Mouse (Mus musculus) thymus, postnatal 4 days (tissue): ENCODE data around the gene Cdh23.

ENCODE experiments used
- DNase-seq: peaks from one replicate; pipeline ENCODE4 v3.0.0; 2021

The Cdh23 gene

DNA sequence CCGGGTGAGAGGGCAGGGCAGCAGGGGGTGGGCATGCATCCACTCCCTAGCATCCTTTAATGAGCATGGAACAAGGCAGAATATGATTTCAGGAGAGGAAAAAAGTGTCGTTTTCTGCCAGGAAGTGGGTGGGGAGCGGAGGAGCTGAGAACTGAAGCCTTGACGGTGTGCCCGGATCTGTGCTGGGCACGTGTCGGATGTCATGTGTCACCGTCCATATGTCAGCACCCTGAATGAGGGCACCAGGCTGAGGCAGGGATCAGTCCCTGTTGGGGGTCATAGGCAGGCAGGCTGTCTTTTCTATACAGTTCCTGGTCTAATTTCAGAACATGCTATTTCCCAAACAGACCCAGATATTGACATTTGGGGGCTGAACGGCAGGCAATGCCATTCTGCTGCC, 61.9 kb downstream of the Cdh23 start:
- no peak for DNase-seq

DNA sequence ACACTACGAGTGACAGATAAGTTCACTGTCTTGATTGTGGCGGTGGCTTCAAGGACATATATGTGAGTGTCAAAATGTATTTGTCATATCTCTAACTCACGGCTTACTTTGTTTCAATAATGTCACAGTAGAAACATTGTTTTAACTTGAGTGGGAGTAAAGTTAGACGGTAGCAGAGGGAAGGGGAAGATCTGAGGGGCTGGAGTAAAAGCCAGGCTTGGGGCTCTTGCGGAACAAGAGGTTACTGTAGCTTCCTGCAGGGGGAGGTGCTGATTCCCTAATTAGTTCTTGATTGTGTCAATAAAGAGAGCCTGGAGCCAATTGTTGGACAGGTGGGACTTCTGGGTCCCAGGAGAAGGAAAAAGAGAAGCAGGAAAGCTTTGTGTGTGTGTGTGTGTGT, 70.2 kb downstream of the Cdh23 start:
- DNase-seq = no peak

DNA sequence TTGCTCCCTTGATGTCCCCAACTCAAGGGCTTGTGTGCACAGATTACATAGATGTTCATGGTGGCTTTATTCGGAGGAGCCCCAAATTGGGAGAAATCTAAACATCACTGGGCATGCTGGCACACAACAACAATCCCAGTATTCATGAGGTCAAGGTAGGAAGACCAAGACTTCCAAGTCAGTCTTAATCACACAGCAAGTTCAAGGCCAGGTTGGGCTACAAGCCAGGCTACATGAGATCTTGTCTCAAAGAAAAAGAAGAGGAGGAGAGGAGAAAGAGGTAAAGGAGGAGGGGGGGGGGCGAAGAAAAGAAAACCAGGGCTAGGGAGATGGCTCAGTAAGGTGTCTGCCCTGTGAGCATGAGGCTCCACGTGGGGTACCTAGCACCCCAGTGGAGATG, 70.8 kb downstream of the Cdh23 start:
- no peak for DNase-seq

DNA sequence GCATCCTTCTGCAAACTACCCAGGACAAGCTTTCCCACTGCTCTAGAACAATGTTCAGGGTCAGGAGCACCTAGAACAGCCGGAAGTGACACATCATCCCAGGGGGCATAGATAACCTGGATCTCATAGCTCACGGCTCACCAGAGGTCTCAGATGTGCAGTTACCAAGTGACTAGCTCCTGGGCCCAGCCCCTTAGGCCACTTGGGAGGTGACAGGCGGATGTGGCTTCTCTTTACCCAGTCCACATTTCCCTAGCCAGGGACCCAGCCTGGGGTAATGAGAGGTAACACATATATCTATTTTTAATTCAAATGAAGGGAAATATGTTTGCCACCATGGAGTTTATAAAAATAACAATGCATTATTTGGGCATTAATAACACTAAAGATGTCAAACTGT, 71.3 kb downstream of the Cdh23 start:
- DNase-seq = no peak

DNA sequence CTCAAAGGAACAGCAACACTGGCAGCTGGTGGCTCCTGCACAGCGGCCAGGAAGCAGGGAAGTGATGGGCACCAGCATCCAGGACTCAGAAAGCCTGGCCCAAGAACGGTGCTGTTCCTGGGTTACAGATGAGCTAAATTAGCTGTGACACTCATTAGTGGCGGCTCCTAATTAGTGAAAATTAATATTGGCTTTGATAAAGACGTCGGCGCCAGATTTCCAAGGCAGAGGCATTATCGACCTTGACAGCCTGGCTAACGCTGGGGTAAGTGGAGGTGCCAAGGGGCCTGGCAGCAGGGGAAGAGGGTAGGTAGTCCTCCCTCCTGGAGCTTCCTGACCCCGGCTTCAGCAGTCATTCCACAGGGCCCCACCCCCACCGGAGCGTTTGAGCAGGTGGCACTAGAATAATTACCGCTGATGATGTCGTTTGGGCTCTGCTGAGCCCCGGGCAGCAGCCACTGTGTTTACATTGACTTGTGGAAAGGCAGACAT, 72.0 kb downstream of the Cdh23 start:
- DNase-seq = no peak

DNA sequence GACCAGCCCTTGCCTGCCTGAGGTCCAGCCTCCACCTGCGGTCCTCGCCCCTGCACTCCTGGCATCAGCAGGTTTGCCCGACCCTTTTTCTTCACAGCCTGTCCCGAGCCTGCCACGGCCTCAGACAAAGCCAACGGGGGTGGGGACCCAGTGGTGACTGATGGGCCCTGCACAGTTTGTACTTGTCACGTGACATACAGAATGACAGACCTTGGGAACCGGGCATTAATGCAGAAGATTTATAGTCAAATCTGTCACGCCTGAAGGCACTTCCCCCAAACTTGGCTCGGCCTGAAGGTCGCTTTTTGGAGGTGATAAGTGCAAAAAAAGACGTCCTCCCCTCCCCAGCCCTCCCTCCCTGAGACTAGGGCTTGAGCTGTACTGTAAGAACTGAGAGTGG, 73.5 kb downstream of the Cdh23 start:
- DNase-seq = no peak

DNA sequence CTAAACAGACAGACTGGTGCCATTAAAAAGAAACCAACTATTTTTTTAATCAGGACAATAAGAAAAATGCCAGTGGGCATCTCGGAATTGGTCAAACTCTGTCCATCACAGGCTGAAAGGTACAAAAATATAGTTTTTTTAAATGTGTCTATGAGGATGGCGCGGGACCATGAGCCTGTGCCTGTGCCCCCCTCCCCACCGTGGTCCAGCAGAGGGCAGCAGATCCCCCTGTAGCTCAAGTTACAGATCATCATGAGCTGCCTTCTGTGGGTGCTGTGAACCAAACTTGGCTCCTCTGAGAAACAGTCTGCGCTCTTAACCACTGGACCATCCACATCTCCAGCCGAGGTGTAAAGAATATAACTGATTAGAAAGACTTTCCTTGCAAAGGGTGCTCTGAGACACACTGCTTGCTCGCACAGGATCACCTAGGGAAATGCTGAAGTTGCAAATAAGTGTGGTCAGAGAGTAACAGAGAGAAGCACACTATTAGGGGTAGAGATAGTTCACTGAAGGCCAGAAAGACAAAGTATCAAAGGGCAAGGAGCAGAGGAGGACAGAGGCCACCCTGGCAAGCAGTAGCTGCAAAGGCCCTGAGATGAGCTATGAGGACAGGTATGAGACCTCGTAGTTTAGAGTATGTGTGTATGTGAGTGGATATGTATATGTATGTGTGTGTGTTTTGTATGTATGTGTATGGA, 74.7 kb downstream of the Cdh23 start:
- DNase-seq = peak; percentile 65

DNA sequence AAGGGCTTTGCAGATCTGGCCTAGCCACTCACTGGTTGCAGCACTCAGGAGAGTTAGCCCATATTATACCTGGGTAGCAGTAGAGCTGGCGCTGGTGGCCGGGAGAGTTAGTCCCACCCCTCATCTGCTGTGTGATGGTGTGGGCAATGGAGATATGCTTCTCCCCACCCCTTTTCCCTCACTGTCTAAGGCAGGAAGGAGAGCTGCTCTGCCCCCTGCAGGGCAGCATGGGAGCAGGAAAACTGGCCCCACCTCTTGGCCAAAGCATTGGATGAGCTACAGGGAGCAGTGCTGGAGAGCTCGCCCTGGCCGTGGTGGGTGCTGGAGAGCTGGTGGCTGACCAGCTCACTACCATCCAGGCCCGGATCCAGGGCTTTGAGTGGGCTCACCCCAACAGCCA, 80.4 kb downstream of the Cdh23 start:
- DNase-seq = peak; percentile 43

DNA sequence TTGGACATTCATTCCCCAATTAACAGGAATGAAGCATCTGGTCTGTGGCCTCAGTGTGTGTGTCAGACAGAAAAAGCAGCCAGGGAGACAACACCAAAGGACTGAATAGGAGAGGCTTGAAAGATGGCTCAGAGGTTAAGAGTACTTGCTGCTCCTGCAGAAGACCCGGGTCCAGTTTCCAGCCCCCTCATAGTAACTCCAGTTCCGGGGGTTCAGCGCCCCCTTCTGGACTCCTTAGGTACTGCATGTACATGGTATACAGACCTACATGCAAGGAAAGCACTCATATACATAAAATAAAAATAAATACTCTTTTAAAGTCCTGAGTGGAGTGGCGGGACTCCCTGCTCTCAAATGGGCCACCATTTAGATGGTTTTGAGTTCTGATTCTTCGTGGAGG, 83.4 kb downstream of the Cdh23 start:
- peak; percentile 72 for DNase-seq

DNA sequence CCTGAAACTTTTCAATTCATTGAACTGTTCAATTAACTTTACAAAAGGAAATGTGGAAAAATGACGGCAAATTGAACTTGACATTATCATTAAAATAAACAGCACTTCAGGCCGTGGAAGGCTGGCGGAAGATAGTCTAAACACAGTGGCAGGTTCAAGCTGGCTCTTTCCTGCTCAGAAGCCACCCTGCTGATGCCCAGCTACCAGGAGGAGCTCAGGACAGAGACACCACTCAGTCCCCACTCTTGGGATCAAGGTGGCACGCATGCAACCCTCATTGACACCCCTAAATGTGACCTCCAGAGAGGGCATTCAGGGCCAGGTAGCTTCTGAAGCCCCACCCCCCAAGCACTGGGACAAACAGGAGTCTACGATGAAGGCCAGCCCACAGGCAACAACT, 89.1 kb downstream of the Cdh23 start:
- DNase-seq = no peak

DNA sequence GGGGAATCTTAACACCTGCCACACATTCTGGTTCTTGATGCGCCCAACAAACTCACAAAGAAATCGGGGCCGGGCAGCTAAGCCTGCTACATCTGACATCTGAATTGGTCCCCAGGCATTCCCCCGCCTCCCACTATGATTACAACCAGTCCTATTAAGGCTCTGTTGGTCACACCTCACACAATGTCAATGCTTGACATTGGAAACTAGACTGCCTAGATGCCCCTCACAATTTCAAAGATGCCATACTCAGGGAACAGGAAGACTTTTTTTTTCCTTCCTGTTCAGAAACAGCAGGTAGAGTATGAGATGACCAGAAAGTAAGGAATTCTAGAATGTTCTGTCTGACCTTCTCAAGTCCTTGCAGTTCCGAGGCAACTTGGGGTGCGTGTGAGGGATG, 89.6 kb downstream of the Cdh23 start:
- DNase-seq = no peak

DNA sequence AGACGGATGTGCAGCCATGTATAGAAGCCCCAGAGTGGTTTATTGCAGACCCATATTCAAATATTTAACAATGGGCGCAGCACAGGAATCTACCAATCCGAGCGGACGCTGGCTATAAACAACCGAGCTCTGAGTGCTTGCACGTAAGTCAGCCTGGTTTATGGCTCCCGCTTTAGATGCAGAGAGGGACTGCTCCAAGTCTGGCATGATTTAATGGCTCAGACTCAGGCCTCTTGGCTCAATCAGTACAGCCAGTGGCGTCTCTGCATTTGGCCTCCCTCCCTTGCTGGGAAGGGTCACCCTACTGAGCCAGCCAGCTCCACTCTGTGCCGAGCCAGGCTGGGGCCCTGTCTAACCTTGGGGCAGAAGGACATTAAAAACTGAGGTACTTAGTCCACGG, 94.1 kb downstream of the Cdh23 start:
- DNase-seq = no peak

DNA sequence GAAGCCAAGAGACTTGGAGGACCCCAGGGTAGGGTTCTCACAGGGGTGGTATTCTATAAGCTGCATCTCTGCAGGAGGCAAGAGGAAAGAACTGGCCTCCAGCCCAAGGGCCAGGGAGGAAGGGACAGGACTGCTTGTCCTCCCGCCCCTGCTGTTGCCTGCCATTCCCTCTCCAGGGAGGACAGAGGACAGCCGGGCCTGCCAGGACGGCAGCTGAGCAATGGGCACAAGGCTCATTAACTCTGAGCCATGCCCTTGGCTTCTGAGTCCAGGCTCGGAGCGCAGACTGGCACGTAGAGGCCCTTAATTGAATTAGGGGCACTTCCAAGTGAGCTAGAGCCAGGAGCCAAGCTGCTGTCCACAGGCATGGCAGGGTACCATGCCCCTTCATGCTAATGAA, 101.1 kb downstream of the Cdh23 start:
- no peak for DNase-seq

DNA sequence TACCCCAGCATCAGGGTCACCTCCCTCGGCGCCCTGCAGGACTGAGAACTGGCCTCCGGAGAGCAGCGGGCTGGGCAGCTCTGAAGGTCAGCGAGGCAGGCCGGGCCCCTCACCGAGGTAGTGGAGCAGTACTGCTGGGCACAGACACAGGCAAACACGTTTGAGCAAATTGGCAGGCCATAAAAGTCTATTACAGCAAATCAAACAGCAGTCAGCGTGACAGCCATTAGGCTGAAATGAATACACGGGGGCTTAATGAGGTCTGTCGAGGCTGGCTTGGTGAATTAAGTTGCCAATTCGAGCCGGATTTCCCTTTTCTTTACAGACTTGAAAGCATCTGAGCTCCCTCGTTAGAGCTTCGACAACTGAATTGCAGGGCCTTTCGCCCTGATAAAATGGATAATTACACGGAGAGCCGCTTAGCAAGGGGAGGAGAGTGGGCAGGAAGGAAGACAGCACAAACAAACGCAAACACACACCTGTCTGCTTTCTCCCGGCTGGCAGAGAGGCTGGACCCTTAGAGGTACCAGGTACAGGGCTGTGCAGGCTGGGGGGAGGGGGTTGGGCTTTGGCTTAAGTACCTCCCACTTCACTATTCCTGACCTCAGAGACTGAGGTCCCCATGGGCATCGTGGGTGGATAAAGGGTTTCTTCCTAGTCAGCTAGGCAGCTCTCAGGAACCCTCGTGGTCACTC, 103.3 kb downstream of the Cdh23 start:
- DNase-seq = no peak

DNA sequence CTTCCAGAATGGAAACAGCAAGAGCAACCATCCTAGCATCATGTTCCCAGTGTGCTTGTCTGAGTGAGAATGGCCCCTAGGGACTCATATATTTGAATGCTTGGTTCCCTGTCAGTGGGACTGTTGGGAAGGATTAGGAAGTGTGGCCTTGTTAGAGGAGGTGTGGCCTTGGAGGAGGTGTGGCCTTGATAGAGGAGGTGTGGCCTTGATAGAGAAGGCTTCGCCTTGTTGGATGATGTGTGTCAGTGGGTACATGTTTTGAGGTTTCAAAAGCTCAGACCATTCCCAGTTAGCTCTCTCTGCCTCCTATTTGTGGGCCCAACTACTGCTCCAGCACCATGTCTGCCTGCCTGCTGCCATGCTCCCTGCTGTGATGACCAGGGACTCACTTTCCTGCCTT, 105.0 kb downstream of the Cdh23 start:
- no peak for DNase-seq

DNA sequence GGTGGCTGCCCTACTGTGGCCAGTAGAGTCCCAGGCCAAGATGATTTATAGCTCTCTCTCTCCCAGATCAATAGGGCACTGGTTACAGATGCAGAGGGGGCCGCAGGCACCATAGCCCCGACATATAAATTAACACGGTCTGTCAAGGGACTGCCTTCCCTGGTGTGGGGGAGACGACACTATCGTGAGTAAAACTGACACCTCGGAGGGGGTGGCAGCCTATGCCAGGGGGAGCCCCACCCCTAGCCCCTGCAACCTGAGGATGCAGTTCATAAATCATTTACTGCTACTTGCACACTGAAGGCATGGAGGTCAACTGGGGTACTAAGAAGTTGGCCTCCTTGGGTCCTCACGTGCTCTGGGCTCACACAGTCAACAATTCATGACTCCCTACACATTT, 106.0 kb downstream of the Cdh23 start:
- DNase-seq = no peak

DNA sequence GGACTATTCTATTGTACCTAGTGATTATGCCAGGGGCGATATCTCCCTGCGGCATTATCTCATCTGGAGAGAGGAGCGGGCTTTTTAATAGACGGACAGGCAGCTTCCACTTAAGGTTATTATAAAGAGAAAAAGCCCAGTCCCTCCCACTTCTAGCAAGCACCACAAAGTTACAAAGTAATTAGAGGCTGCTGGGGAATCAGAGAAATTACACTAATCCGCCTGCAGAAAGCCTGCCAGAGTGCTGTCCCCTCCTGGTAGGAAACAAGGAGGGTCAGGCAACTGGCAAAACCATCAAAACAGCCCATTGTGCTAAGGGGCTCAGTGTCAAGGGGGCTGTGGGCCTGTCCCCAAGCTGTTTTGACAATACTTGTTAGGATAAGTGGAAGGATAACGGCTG, 110.6 kb downstream of the Cdh23 start:
- no peak for DNase-seq

DNA sequence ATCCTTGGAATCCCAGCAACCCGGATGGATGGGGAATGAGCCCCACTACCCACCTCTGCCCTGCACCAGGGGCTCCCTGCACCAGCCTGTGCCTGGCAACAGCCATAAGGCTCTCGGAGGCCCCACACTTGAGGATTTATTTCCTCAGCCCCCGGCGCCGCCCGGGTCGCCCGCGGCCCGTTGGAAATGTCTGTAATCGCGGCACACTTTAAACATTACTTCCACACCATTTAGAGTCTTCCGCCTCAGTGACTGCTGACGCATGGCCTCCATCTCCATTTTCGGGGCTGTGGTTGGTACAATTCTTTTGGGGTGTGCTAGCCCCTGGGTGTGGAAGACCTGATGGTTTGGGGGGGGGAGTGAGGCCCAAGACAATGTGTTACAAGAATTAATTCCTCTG, 113.3 kb downstream of the Cdh23 start:
- no peak for DNase-seq

DNA sequence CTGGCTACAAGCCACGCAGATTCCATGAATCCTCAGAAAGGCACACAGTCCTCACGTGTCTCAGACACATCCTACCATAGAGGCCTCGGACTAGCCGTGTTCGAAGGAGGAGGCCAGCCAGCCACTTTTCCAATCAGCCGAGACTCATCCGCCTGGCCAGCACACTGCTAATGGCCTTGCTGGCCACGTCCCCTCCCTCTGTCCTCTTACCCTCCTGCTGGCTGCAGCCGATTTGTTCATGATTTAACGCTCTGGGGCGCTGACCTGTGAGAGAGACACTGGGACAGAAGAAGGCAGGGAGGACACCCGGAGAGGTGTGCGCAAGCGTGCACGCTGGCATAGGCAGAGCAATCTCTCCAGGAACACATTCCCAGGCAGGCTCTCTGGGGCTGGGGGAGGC, 115.6 kb downstream of the Cdh23 start:
- no peak for DNase-seq

DNA sequence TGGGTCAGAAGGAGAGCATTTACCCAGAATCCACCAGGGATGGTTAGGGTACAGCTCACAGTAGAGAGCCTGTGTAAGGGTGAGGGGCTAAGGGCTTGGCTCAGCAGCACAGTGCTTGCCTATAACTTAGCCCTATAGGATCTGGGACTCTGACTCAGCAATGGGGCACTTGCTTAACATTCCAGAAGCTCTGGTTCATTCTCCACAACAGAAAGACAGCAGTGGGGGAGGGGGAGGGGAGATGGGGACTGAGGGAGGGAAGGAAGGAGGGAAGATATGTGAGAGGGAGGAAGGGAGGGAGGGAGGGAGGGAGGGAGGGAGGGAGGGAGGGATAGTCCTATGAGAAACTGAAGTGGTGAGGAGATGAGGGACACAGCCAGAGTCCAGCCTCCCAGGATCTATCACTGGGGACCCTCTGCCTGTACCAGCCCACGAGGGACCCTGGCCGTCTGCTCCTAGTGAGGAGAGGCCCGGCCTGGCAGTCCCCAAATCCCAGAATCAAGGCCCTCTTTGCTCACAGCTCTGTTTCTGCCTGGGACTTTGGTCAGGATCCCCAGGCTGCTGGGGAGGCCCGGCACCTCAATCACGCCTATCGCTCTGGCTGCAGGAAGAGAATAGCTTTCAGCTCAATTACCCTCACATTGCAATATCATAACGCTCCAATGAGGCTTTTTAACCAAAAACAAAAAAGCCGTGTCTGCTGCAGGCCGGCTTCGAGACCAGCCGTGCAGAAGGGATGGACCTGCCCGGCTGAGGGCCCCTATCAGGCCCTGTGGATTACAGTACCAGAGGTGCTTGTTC, 117.4 kb downstream of the Cdh23 start:
- no peak for DNase-seq

DNA sequence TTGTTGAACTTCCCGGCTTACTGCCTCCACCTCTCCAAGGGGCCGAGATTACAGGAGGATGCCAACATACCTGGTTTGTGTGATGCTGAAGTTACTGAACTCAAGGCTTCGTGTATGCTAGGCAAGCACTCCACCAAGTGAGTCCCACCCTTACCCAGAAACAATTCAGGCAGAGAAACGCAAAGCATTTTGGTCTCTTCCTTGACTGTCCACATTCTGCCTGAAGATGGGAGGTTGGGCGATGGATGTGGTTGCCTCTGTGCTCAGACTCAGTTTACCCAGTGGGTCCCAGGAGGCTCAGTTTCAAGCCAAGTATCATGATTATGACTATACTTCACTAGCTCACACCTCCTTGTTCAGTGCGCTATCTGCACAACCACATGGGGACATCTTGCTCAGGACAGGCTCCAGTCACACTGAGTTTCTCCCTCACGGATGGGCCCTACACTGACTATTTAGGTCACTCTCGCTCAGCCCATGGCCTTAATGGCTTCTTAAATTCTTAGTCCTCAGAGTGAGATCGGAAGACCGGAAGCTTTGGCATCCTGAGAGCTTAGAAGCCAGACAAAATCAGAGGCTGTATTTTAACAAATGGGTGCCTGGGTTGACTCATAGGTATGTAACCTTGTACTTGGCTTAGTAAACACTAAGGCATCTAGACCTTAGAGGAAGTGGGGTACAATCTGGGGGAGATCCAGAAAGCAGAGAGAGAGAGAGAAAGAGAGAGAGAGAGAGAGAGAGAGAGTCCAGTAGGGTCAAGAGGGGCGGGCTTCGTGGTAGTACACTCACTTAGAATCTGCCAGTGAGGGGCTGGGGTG, 118.2 kb downstream of the Cdh23 start:
- DNase-seq = no peak

DNA sequence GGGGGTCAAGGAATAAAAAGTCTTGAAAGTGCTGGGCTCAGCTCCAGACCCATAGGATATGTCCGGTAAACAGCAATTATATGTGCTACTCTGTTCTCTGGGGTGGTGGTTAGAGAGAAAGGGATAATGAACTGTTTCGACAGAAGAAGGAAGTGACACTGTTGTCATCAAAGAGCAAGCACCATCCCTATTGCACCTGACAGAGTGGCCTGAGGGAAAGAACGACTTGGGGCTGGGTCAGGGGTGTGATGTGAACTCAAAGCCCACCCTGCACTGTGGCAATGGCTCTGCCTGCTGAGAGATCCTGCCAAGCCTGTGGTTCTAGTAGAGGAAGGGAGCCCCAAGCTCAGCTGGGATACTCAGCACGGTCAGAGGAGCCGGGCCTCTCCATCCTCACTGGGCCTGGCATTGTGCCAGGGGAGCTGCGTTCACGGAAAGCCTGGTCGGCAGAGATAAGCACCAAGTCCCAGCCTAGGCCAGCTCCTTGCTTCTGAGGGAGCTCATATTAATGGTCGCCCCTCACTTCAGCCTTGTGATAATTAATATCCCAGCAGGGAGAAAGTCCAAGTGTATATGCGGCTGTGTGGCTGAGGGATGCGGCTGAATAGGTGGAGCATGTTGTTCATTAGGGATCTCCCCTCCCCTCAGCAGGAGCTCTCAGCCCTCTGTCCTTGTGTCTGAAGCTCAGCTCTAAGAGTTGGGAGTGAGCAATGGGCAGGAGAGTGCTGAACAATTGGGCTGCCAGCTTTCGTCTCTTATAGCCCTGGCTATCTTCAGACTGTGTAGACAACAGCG, 119.0 kb downstream of the Cdh23 start:
- no peak for DNase-seq
